ENCODE assay signal across 9 mouse cellular contexts in genomic region chr10:84562567-84563554, GRCm38 (mm10). TPM values are rescaled to one million over a fixed set of nuclear protein-coding genes. Genes with fewer than 3 reads are reported as not detected.
DNase-seq lines count a peak whose midpoint lies in the region; ATAC-seq lines count a peak whose summit lies in the region.
"Had no signal": no experiment of that assay in that cellular context is flagged by ENCODE, and none has a peak within 500 bp of the region (broad histone marks: within the 10 kb centered on the region; RNA-seq: fewer than 3 reads in every experiment).

No protein-coding gene starts in this region.

- no peaks in the 10 kb centered on the region for H3K36me3 ChIP-seq in hindbrain, embryonic 15.5 days
- no peaks in the 10 kb centered on the region for H3K36me3 ChIP-seq in hindbrain, embryonic 14.5 days (replicated peaks; ENCODE audit: control insufficient read depth, insufficient read depth)
- H3K36me3 ChIP-seq in limb, embryonic 12.5 days: no peaks in the 10 kb centered on the region
- H3K36me3 ChIP-seq in forebrain, embryonic 13.5 days (ENCODE audit: poor library complexity, severe bottlenecking): no peaks in the 10 kb centered on the region
- H3K36me3 ChIP-seq: midbrain, embryonic 12.5 days had no signal

- no peak overlapping the region for H3K27ac ChIP-seq in hindbrain, embryonic 15.5 days (replicated peaks)
- H3K27ac ChIP-seq in hindbrain, embryonic 14.5 days: no peak overlapping the region
- peak overlapping the region; percentile 31; the same call in 1 of the 2 replicates for H3K27ac ChIP-seq in limb, embryonic 12.5 days
- H3K27ac ChIP-seq in forebrain, embryonic 13.5 days: no peak overlapping the region
- H3K27ac ChIP-seq: midbrain, embryonic 12.5 days had no signal

- H3K9me3 ChIP-seq in hindbrain, embryonic 15.5 days: no peaks in the 10 kb centered on the region
- no peaks in the 10 kb centered on the region for H3K9me3 ChIP-seq in hindbrain, embryonic 14.5 days (ENCODE audit: control insufficient read depth, low read length)
- H3K9me3 ChIP-seq in limb, embryonic 12.5 days: peaks cover 9% of the 10 kb centered on the region
- H3K9me3 ChIP-seq in forebrain, embryonic 13.5 days (replicated peaks): no peaks in the 10 kb centered on the region

- DNase-seq in hindbrain, embryonic 14.5 days (ENCODE audit: low spot score): no peak
- peak; percentile 52 for DNase-seq in MEL-GATA-1-ER (ENCODE audit: extremely low read depth, low read depth)
- no peak for DNase-seq in testis, postnatal 14 days (ENCODE audit: low spot score)

- no peak overlapping the region for H3K9ac ChIP-seq in hindbrain, embryonic 15.5 days
- H3K9ac ChIP-seq in hindbrain, embryonic 14.5 days: no peak overlapping the region
- H3K9ac ChIP-seq in limb, embryonic 12.5 days (replicated peaks): no peak overlapping the region
- no peak overlapping the region for H3K9ac ChIP-seq in forebrain, embryonic 13.5 days
- H3K9ac ChIP-seq: midbrain, embryonic 12.5 days had no signal

- no peak overlapping the region for H3K4me3 ChIP-seq in hindbrain, embryonic 15.5 days
- no peak overlapping the region for H3K4me3 ChIP-seq in hindbrain, embryonic 14.5 days (replicated peaks; ENCODE audit: low read length)
- H3K4me3 ChIP-seq in limb, embryonic 12.5 days (replicated peaks): no peak overlapping the region
- H3K4me3 ChIP-seq in forebrain, embryonic 13.5 days: no peak overlapping the region
- H3K4me3 ChIP-seq: midbrain, embryonic 12.5 days had no signal

- no peaks in the 10 kb centered on the region for H3K4me1 ChIP-seq in hindbrain, embryonic 15.5 days (replicated peaks)
- H3K4me1 ChIP-seq in hindbrain, embryonic 14.5 days (replicated peaks; ENCODE audit: control insufficient read depth, insufficient read depth, low read length): no peaks in the 10 kb centered on the region
- peaks cover 22% of the 10 kb centered on the region for H3K4me1 ChIP-seq in limb, embryonic 12.5 days (replicated peaks)
- H3K4me1 ChIP-seq in forebrain, embryonic 13.5 days: no peaks in the 10 kb centered on the region
- H3K4me1 ChIP-seq: midbrain, embryonic 12.5 days had no signal

- H3K4me2 ChIP-seq in hindbrain, embryonic 15.5 days: no peak overlapping the region
- H3K4me2 ChIP-seq in hindbrain, embryonic 14.5 days (replicated peaks): no peak overlapping the region
- no peak overlapping the region for H3K4me2 ChIP-seq in limb, embryonic 12.5 days
- no peak overlapping the region for H3K4me2 ChIP-seq in forebrain, embryonic 13.5 days
- H3K4me2 ChIP-seq: midbrain, embryonic 12.5 days had no signal

- 76% methylated on average over 13 of the region's 13 CpGs for WGBS in hindbrain, embryonic 15.5 days
- WGBS in hindbrain, embryonic 14.5 days: 75% methylated on average over 13 of the region's 13 CpGs
- WGBS in limb, embryonic 12.5 days: 45% methylated on average over 13 of the region's 13 CpGs
- 75% methylated on average over 13 of the region's 13 CpGs for WGBS in forebrain, embryonic 13.5 days

- 0 out of 2 replicates have a peak, but pooled peaks have one; percentile 45 for ATAC-seq in hindbrain, embryonic 15.5 days (ENCODE audit: low FRiP score, low read depth)
- no peak for ATAC-seq in hindbrain, embryonic 14.5 days (ENCODE audit: low FRiP score)
- ATAC-seq in erythroid progenitor cell, adult 5-6 weeks (replicated peaks; ENCODE audit: low FRiP score, poor library complexity, severe bottlenecking): peak; percentile 68
- ATAC-seq in limb, embryonic 12.5 days (ENCODE audit: insufficient number of reproducible peaks, insufficient read depth, low FRiP score, low TSS enrichment, low read depth): peak; percentile 77
- ATAC-seq in neutrophil, adult 5-6 weeks (ENCODE audit: extremely low read depth, insufficient number of reproducible peaks, low FRiP score, poor library complexity, severe bottlenecking): peak; percentile 81
- no peak for ATAC-seq in forebrain, embryonic 13.5 days

- H3K27me3 ChIP-seq in hindbrain, embryonic 15.5 days: no peaks in the 10 kb centered on the region
- H3K27me3 ChIP-seq in hindbrain, embryonic 14.5 days (ENCODE audit: control insufficient read depth, insufficient read depth, low read length): no peaks in the 10 kb centered on the region
- no peaks in the 10 kb centered on the region for H3K27me3 ChIP-seq in limb, embryonic 12.5 days
- H3K27me3 ChIP-seq in forebrain, embryonic 13.5 days: no peaks in the 10 kb centered on the region

RNA-seq across cellular contexts. Expression of gene Tcp11l2, which starts 13.6 kb away (rescaled TPM):
- polyA plus RNA-seq in hindbrain, embryonic 15.5 days (2015; fragmentation: Nextera tagmentation; extraction: Ambion mirVana): 21.7 and 23.8 TPM in 2 replicates
- polyA plus RNA-seq in hindbrain, embryonic 14.5 days (2014; fragmentation: Nextera tagmentation; extraction: Ambion mirVana): 21.8 and 22.1 TPM in 2 replicates
- total RNA-seq in erythroid progenitor cell, adult 5-6 weeks (2015; ENCODE audit: low replicate concordance): 31.4 and 42.8 TPM in 2 replicates
- 11.3 and 25.4 TPM in 2 replicates for total RNA-seq in erythroid progenitor cell, adult 5-6 weeks (2017; ENCODE audit: low replicate concordance)
- polyA plus RNA-seq in limb, embryonic 12.5 days (2016; fragmentation: Nextera tagmentation; extraction: Ambion mirVana): 15.0 and 15.4 TPM in 2 replicates
- 168 and 169 TPM in 2 replicates for total RNA-seq in neutrophil, adult 5-6 weeks (2017)
- 14.0 and 16.7 TPM in 2 replicates for polyA plus RNA-seq in forebrain, embryonic 13.5 days (2015; fragmentation: Nextera tagmentation; extraction: Ambion mirVana)

RNA-seq across cellular contexts. Expression of gene Ckap4, which starts 29.0 kb away (rescaled TPM):
- 55.6 and 59.2 TPM in 2 replicates for polyA plus RNA-seq in hindbrain, embryonic 15.5 days (2015; fragmentation: Nextera tagmentation; extraction: Ambion mirVana)
- polyA plus RNA-seq in hindbrain, embryonic 14.5 days (2014; fragmentation: Nextera tagmentation; extraction: Ambion mirVana): 71.0 and 74.4 TPM in 2 replicates
- 17.7 and 20.5 TPM in 2 replicates for total RNA-seq in erythroid progenitor cell, adult 5-6 weeks (2015; ENCODE audit: low replicate concordance)
- total RNA-seq in erythroid progenitor cell, adult 5-6 weeks (2017; ENCODE audit: low replicate concordance): 13.2 and 14.5 TPM in 2 replicates
- 102 and 106 TPM in 2 replicates for polyA plus RNA-seq in limb, embryonic 12.5 days (2016; fragmentation: Nextera tagmentation; extraction: Ambion mirVana)
- 40.4 and 43.1 TPM in 2 replicates for total RNA-seq in neutrophil, adult 5-6 weeks (2017)
- 36.4 and 39.0 TPM in 2 replicates for polyA plus RNA-seq in forebrain, embryonic 13.5 days (2015; fragmentation: Nextera tagmentation; extraction: Ambion mirVana)

RNA-seq across cellular contexts. Expression of gene Polr3b, which starts 59.2 kb away (rescaled TPM):
- polyA plus RNA-seq in hindbrain, embryonic 15.5 days (2015; fragmentation: Nextera tagmentation; extraction: Ambion mirVana): 13.7 and 15.0 TPM in 2 replicates
- polyA plus RNA-seq in hindbrain, embryonic 14.5 days (2014; fragmentation: Nextera tagmentation; extraction: Ambion mirVana): 16.9 and 17.2 TPM in 2 replicates
- total RNA-seq in erythroid progenitor cell, adult 5-6 weeks (2015; ENCODE audit: low replicate concordance): 19.3 and 33.9 TPM in 2 replicates
- total RNA-seq in erythroid progenitor cell, adult 5-6 weeks (2017; ENCODE audit: low replicate concordance): 28.9 and 75.6 TPM in 2 replicates
- polyA plus RNA-seq in limb, embryonic 12.5 days (2016; fragmentation: Nextera tagmentation; extraction: Ambion mirVana): 20.3 and 20.5 TPM in 2 replicates
- 46.3 and 55.4 TPM in 2 replicates for total RNA-seq in neutrophil, adult 5-6 weeks (2017)
- polyA plus RNA-seq in forebrain, embryonic 13.5 days (2015; fragmentation: Nextera tagmentation; extraction: Ambion mirVana): 13.3 and 13.5 TPM in 2 replicates

Comparison
In these comparisons a context has a peak if more than half of its experiments do, and no peak if none do; other contexts are left out.
1. ATAC-seq: peak in hindbrain, embryonic 15.5 days (single experiment), erythroid progenitor cell, adult 5-6 weeks (single experiment), limb, embryonic 12.5 days (single experiment) and neutrophil, adult 5-6 weeks (single experiment); none in hindbrain, embryonic 14.5 days (single experiment) and forebrain, embryonic 13.5 days (single experiment).